Mouse (Mus musculus): ENCODE results near the gene Htra3.

The Htra3 gene

DNA sequence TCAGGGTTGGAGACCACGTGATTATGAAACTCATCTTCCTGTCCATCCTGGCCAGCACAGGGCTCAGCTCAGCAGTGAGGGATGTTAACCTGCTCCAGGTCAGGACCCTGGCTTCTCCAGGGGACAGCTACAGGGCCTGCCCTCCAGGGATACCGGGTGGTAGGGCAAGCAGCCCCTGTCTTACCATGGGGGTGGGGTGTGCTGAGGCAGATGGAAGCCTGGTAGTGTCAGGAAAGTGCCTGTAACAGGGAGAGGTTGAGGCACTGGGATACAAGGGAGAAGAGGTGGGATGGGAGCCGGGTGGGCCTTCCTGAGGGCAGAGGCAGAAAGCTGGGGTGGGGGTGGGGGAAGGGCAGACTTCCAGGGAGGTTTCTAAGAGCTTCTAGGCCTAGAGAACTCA, 27.3 kb downstream of the Htra3 start:
- no peak for DNase-seq

DNA sequence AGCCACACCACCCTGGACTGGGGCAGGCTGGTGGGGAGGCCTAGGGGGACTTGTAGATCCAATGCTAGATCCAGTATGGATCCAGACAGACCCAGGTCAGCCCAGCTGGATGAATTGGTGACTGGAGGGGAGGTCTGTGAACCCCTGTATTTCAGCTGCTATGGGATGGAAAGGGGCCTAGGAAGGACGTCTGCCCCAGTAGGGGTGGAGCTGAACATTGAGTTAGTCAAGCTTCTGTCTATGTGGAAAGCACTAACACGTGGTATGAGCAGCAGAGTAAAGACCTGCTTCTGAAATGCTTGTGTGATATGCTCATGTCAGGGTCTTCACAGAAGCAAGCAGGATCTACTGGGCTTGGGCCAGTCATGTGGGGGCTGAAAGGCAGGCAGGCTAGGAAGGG, 31.4 kb downstream of the Htra3 start:
- DNase-seq, result no peak

DNA sequence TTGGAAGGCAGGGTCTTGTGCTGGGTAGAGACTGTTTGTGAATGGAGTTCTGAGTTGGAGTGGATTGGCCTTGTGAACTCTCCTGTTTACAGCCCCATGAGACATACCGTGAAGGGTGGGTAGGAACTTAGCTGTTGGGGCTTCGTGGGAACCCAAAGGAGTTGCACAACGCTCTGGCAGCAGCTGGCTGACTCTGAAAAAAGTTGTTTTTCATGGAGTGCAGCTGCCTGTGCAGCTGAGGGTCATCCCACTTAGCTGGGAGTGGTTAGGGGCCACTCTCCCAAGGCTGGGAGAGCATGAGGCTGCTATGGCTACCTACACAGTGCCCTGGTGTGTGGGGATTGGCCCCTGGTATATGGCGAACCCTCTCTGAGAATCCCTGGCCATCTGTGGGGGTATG, 32.0 kb downstream of the Htra3 start:
- no peak for DNase-seq

DNA sequence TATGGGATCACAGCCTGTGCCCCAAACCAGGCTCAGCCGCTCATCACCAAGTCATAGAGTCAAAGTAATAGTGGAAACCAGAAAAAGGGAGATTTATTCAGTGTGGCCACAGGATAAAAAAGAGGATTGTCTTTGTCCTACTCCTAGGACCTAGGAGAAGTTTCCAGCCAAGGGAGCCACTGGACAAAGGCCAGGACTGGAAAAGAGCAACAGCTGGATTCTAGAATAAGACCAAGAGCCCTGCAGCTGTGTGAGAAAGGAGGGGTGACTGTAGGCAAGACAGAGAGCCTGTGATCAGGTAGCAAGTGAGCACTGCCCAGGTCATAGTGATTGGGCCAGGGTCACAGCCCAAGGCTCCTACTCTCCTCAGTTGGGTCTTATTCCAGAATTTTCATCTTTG, 32.7 kb downstream of the Htra3 start:
- DNase-seq, result no peak

DNA sequence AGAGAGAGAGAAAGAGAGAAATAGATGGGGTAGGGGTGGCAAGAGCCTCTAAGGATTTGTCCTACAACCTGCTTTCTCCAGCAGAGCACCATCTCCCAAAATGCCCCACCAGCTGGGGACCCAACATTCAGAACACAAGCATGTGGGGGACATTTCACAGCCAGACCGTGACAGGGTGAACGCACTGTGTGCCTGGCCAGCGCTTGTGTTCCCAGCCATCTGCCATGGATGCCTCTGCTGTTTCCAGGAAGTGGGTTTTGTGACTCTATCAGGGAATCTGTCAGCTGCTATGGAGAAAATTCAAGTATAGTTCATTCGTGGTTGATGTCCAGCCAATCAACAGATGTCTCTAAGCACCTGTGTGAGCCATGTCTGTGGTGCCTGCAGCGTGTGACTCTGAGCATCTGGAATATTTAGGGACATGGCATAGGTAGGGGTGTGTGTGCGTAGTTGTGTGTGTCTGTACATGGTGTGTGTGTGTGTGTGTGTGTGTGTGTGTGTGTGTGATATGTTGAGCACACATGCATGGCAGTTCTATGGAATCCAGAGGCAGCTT, 33.6 kb downstream of the Htra3 start:
- DNase-seq, result peak; percentile 47

DNA sequence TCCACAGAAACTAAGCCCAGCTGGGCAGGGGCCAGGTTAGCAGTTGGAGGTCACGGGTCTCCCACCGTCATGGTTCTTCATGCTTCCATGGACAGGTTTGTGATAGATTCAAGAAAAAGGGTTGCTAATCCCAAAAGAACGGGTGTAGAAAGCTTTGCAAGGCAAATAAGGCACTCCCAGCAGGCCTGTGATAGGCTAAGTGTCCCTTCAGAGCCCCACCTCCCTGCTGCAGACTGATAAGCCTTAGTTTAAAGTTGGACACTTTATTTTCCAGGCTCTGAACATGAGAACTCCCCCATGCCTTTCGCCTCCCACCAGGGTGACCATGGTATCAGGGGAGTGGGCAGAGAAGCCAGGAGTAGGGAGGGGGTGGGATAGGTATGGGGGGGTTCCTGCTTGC, 35.5 kb downstream of the Htra3 start:
- no peak for DNase-seq

DNA sequence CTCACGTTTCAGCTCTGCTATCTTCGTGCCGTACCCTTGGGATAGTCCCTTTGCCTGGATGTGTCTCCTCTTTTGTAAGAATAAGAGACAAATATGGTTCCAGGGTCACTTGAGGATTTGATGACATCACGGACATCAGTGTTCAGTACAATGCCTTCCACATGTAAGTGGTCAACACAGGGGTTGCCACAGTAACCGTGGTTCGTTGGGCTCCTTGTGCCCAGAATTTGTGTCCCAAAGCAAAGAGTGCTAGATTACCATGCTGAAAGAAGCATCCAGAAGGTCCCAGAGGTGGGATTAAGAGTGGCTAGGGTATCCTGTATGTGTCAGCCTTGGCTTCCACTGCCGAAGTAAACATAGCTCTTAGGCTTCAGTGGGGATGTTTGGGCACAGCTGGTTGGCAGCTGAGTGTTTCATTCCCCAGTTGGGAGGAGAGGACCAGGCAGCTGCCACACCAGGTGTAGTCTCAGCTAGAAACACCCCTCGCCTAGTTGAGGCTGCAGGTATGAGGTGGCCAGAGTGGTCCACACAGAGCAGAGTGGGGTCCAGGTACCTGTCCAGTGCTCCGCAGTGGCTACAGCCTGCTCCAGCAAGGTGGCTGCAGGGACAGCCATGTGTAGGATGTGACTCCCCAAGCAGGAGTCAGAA, 36.1 kb downstream of the Htra3 start:
- no peak for DNase-seq

DNA sequence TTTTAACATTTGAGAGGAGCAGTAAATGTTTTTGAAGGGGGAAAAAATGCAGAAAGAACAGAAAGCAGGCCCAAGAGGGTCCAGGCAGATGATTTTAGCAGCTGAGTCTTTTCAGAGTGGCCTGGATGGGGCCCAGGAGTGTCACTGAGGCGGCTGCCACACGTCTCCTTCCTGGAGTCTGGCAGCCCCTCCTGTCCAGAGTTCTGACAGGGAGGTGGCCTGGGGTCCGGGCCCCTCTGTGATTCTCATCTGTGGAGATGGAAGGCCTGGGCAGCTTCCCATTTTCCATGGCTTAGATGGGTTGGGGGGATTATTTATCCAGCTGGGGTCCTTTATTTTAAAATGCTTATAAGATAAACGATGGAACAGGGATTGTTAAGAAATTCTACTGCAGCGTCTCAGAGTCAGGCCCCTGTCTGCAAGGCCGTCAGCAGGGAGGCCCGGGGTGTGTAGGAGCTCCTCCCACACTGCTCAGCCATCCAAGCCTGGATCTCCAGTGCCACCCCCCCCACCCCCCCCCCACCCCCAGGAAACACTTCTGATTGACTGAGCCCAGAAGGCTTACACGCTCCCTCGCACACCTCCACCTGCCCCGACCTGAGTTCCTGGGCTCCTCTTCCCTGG, 37.5 kb downstream of the Htra3 start:
- no peak for DNase-seq

DNA sequence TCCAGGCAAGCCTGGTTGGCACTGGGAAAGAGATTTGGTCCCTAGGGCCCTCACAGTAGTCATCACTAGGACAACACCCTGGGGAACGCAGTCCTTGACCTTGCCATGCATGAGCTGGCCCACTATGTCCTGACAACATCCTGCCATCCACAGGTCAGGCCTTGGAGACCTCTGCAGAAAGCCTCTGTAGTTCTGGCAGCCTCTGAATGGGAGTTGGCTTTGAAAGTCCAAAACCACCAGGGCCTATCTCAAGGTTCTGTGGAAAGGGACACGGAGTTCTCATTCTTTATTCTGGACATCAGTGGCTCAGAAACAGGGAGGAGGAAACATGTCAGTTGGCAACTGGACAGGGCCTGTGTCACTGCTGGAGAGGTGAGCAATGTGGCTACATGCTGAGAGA, 43.6 kb downstream of the Htra3 start:
- DNase-seq, result no peak

DNA sequence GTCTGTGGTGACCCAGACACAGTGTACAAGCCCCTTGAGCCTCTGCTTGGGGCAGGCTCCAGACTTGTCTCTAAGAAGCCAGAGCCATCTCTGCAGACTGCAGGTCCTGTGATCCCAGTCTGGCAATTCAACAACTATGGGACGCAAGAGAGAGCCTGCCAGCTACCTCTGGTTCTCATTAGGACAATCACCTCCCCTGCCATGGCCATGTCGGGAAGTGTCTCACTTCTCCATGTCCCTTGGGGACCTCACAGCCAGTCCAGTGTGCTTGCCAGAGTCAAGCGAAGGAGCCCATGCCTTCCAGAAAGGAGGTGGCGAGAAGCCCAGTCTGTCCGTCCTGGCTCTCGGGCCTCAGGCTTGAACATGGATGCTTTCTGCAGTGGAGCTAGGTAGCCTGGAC, 46.7 kb downstream of the Htra3 start:
- no peak for DNase-seq

DNA sequence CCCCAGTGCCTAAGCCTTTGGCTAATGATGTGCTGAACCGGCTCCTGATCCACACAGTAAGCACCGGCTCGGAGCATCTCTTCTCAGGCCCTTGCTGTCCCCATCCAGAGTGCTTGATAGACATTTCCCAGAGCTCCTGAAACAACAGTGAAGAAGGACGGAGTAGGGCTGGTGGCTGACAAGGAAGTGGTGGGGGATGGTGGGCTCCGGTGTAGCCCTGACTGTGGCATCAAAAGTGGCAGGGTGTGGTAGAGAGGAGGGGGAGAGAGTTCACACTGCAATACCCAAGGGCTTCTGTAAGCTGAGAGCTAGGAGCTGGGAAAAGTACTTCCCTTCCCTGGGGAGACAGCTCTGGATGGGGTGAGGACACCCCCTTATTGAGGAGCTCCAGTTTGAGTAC, 47.8 kb downstream of the Htra3 start:
- no peak for DNase-seq

DNA sequence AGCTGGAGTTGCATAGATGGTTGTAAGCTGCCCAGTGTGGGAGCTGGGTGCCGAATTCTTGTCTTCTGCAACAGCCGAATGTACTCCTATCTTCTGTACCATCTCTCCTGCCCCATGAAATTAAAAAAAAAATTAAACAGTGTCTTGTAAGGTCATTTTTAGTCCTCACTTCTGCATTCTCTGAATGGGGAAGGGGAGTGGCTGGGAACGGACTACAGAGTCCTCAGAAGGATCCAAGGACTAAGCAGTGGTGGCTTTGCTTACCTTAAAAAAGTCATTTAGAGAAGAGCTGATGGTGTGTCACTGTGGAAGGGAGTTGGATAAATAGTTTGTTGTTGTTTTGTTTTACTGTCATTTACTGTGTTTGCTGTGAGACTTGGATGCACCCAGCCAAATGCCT, 48.4 kb downstream of the Htra3 start:
- DNase-seq, result no peak

DNA sequence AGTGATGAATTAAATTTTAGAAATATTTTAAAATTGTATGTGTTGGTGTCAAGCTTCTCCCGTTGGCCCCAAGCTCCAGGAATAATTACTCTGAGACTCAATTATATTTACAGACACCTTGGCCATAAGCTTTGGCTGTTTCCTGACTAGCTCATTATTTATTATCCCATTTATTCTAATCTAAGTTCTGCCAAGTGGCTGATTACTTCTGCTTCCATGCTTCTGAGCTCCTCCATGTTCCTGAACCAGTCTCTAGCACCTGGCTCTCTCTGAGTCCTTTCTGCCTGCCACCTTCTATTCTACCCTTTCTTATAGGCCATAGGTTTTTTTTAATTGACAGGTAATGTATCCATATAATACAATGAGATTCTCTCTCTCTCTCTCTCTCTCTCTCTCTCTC, 48.9 kb downstream of the Htra3 start:
- no peak for DNase-seq

DNA sequence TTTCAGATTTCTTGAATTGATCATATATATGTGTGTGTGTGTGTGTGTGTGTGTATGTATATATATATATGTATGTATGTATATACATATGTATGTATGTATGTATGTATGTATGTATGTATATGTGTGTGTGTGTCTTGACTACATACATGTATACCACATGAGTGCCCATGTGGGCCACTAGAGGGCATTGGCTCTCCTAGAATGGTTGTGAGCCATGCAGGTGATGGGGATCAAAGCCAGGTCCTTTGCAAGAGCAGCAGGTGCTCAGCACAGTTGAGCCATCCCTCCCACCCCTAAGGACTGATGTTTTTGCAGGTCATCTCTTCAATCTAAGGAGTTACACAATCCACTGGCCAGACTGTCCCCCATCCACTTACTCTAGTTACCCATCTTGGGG, 50.2 kb downstream of the Htra3 start:
- DNase-seq, result no peak

DNA sequence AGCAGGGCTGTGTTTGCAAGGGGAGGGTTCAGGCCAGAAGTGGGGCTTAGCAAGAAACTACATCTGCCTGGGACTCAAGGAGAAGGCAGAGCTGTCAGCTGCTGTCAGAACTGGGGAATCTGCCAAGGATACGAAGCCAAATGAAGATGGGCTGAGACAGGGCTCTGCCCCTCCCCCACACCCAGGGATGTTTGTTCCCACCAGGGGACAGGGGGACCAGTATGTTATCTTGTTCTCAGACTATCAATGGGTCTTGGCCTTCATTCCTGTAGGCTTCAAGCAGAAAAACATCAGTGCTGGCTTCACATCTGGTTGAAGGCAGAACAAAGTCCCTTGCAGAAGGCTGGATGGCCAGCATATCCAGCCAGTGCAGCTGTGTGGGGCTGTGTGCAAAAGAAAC, 50.9 kb downstream of the Htra3 start:
- peak; percentile 72 for DNase-seq

DNA sequence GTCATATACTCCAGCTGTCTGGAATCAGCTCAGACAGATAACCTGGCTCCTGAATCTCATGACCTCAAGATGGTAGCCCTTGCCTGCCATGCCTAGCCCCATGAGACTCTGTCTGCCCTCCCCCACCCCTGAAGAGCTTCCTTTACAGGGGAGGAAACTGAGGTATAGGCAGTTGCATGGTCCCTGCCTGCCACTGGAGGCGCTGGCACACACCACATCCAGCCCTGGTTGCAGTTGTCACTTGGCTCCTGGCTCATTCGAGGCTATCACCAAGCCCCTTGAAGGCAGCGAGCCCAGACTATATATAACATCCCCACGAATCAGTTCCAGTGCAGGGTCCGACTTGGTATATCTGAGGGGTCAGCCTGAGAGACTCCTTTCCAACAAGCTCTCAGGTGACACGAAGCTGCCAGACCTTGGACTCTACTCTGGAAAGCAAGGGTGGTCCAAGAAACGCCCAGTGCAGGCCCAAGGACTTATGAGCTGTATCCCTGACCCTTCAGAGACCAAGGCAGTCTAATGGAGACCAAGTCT, 52.2 kb downstream of the Htra3 start:
- no peak for DNase-seq

DNA sequence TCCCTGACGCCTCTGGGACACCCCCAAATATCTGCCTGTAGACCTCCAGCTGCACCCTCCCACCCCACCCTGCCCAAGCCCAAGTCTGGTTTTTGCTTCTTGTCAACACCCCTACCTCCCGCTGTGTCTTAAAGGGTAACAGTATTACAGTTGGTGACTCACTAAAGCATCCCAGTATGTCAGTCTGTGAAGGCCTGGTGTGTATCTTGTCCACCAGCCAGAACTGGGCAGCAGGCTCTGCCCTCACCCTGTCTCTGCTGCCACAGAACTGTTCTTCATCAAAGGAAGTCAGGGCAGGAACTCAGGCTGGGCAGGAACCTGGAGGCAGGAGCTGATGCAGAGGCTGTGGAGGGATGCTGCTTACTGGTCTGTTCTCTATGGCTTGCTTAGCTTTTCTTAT, 53.2 kb downstream of the Htra3 start:
- DNase-seq, result no peak

DNA sequence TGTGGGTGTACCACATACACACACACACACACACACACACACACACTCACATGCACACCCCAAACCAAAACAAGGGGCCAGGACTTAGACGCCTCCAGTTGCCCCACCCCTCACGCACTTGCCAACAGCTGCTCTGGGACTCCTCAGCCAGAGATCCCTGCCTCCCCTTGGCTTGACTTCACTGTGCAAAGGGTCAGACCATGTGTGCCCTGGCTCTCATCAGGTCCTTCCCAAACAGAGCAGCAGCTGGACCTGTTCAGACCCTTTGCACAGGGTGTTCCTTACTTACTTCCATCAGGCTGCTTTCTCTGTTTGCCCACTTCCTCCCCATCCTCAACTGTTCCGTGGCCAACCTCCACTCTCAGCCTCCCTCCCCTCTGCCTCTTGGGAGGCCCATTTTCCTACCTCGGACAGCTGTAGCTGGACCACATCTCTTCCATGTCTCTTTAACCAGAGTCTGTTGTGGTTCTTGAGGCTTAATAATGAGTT, 54.8 kb downstream of the Htra3 start:
- DNase-seq, result no peak

DNA sequence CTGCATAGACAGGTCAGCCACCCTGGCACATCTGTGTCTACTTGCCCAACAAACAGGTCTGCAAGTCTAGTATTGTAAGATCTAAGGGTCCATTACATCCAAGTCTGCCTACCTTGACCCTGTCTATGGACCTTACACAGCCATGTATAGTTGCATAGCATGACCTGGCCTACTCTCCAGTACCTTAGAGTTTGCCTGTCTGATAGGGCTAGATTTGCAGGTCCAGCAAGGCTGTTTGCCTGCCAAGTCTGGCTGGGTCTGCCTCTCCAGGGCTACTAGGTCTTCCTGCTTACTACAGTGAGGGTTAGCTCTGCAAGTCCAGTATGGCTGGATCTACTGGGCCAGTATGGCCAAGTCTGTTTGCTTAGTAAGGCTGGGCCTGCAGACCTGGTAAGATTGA, 55.8 kb downstream of the Htra3 start:
- no peak for DNase-seq

DNA sequence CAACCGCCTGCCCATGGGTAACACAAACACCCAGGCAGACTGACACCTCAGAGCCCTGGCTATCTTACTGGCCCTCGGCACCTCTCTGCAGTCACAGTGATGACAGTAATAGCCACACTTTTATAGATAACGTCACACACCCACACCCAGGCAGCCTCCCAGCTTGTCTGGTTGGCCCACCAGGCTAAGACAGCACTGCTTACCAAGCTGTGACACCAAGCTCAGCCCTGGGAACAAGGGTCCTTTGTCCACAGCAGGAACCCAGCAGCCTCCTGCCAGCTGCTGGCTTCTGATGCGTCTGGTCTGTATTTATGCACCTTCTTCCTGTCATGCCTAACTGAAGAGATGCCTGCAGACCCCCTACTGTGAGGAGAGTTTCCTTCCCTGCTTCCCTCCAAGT, 58.5 kb downstream of the Htra3 start:
- DNase-seq, result peak; percentile 34

DNA sequence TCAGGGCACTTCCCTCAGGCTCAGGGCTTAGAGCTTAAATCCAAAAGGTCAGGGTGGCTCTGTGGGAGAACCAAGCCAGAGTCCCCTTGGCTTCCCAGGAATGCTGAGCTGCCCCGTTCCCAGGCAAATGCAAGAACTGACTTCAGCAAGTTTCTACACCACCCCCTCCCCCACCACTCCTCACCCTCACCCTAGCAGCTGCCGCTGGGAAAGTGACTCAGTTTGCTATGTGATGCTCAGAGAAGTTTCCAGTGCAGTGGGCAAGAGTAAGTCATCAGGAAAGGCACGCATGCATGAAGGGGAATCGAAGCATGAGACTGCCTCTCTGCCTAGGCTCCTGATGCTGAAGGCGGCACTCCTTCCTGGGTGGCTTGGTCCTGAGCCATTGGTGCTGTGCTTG, 62.6 kb downstream of the Htra3 start:
- DNase-seq, result no peak

DNA sequence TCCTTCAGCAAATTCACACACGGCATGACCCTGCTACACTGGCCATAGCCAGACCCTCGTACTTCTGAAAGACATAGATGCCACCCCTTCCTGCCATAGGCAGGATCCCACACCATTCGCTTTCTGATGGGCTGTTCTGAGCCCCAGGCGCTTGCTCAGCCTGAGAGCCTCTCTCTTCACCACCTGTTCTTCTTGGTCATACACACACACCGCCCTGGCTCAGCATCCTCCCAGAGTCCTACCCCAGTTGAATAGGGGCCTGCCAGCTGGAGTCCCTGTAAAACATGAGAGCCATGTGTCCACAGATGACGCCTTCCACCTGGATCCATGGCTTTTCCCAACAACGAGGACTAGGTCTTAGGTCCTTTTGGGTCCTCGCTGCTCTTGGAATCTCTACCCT, 66.9 kb downstream of the Htra3 start:
- no peak for DNase-seq

DNA sequence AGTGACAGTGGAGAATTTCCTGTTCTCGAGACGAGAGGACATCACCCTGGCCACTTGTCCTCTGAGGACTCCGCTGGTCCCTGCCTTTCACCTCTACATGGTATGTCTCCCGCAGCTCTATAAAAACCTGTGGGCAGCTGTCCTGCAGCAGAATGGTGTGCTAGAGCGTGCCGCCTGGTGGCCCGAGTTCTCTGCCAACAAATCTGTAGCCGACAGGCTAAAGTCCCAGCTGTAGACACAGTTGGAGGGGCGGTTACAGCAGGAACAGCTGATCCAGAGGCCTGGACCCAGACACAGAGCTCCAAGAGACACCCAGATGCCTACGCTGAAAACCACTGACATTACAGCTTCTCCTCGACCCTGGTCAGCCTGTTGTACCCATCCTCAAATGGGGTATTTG, 67.7 kb downstream of the Htra3 start:
- peak; percentile 30 for DNase-seq

DNA sequence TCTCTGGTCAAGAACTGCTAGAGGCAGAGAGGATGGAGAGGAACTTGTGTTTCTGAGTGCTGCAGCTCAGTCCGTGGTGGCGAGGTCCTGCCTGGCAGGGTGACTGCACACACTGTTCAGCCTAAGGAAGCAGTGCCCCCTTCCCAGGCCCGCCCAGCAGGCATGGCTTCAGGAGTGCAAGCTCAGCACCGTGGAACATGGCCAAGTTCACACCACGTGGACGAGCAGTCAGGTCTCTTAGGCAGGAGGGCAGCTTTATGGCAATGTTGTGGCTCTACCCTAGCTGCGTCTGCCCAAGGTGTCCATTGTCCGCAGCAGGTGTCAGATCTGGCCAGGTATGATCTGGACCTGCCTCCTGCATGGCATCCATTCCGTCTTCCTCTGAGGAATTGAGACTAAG, 68.4 kb downstream of the Htra3 start:
- no peak for DNase-seq

DNA sequence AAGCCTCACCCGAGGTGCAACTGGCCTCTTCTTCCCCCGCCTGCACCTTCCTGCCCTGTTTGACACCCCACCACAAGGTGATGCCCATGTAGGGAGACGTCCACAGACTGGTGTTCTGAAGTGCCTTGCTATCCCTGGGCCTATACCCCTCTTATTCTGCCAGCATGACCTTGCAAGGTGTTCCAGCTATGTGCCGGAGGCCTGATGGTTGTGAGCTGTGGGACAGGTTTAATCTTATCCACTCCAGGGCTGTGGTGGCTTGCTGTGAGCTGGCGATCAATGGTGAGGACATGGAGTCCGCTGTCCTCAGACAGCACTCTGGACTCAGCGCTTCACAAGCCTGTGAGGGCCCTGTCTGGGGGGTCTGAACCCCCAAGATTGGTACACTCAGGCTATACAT, 69.2 kb downstream of the Htra3 start:
- DNase-seq, result no peak

Measured in layer of hippocampus, adult 9-11 months (tissue).